Mouse (Mus musculus) cerebellum, adult 2 months (tissue): ENCODE data around the gene Zdhhc18. TPM values are rescaled to one million over a fixed set of nuclear protein-coding genes. Genes with fewer than 3 reads are reported as not detected.
A peak's percentile ranks its signal among the peaks of the same experiment; 100 is the strongest.

Source experiments
- DNase-seq, 2 experiments: peaks; one replicate each; pipeline ENCODE4 v3.0.0; 2021
- H3K27ac ChIP-seq: fragments of 200-500 bp; 2 replicates; pipeline ENCODE4 v1.5.1; 2012; ENCODE audit warnings: low read length, control low read depth, inconsistent platforms; ENCODE audit not compliant: insufficient read depth
- H3K27me3 ChIP-seq: fragments of 200-500 bp; 2 replicates; pipeline ENCODE4 v1.6.1; 2012; ENCODE audit warnings: inconsistent platforms, mild to moderate bottlenecking, low read length, moderate library complexity; ENCODE audit not compliant: control insufficient read depth, insufficient read depth
- H3K4me1 ChIP-seq: fragments of 200-500 bp; 2 replicates; pipeline ENCODE4 v1.6.1; 2011; ENCODE audit warnings: low read length; ENCODE audit not compliant: control insufficient read depth, insufficient read depth
- H3K4me3 ChIP-seq: fragments of 200-500 bp; replicated peaks from 2 replicates; pipeline ENCODE3; 2011; ENCODE audit warnings: mild to moderate bottlenecking, low read depth, low read length, control low read depth; ENCODE audit not compliant: insufficient read depth
- CTCF ChIP-seq: fragments of 200-500 bp; IDR thresholded peaks from 2 replicates; pipeline ENCODE4 v1.5.1; 2011; ENCODE audit warnings: low read depth, mild to moderate bottlenecking, control low read depth, low read length, moderate library complexity, borderline replicate concordance; ENCODE audit not compliant: insufficient read depth
- POLR2A ChIP-seq: fragments of 200-500 bp; IDR thresholded peaks from 2 replicates; pipeline ENCODE4 v1.6.1; 2011; ENCODE audit warnings: low read length, control low read depth, borderline replicate concordance; ENCODE audit not compliant: insufficient read depth
- WGBS: fragments of 180-500 bp; shearing (Covaris S2); methylation state at CpG from one replicate; pipeline ENCODE4 v1.1.7; 2018; 5-methylcytosine and 5-hydroxymethylcytosine counted together
- polyA plus RNA-seq: library from polyadenylated mRNA; depleted of rRNA; stranded (reverse); fragments of >200 nt; gene quantifications from 2 replicates; pipeline ENCODE4 v1.2.3, GENCODE M21; 2012

The Zdhhc18 gene
- polyA plus RNA-seq, 1 experiment: 58.7 TPM

GRCm38 (mm10) chr4:133679629-133680028 is 29.7 kb upstream of the Zdhhc18 start:
- Histone ChIP-seq H3K27ac (no peak overlapping the region), H3K4me1 (peaks cover 20% of the 10 kb centered on the region), H3K4me3 (no peak overlapping the region), H3K27me3 (no peaks in the 10 kb centered on the region)
- no peak for DNase-seq
- WGBS: 87% methylated on average over 7 of the region's 7 CpGs
- no peak for TF ChIP-seq CTCF
- no peak for TF ChIP-seq POLR2A

- no peak overlapping the region for H3K27ac ChIP-seq
- TF ChIP-seq CTCF: no peak
- no peak for TF ChIP-seq POLR2A
- no peak overlapping the region for H3K4me3 ChIP-seq
- H3K27me3 ChIP-seq: no peaks in the 10 kb centered on the region
- no peak for DNase-seq
- H3K4me1 ChIP-seq: peaks cover 28% of the 10 kb centered on the region
- 81% methylated on average over 7 of the region's 7 CpGs for WGBS
Measured at GRCm38 (mm10) chr4:133677266-133677665, 27.3 kb upstream of the Zdhhc18 start.

GRCm38 (mm10) chr4:133676189-133676588 is 26.2 kb upstream of the Zdhhc18 start:
- WGBS: 56% methylated on average over 3 of the region's 3 CpGs
- H3K27me3 ChIP-seq: no peaks in the 10 kb centered on the region
- TF ChIP-seq CTCF (no peak), POLR2A (no peak)
- H3K4me1 ChIP-seq: peaks cover 24% of the 10 kb centered on the region
- DNase-seq: no peak
- no peak overlapping the region for H3K4me3 ChIP-seq
- H3K27ac ChIP-seq: no peak overlapping the region; the same call in 1 of the 2 replicates

- WGBS: 26% methylated on average over 5 of the region's 5 CpGs
- H3K4me3 ChIP-seq: no peak overlapping the region
- peak in 1 of 2 experiments; percentile 58 for DNase-seq
- no peak overlapping the region; the same call in 1 of the 2 replicates for H3K27ac ChIP-seq
- H3K27me3 ChIP-seq: no peaks in the 10 kb centered on the region
- H3K4me1 ChIP-seq: peaks cover 19% of the 10 kb centered on the region
- no peak for TF ChIP-seq CTCF
Measured at GRCm38 (mm10) chr4:133675594-133676016, 25.7 kb upstream of the Zdhhc18 start.

- TF ChIP-seq CTCF (no peak), POLR2A (no peak)
- H3K4me1 ChIP-seq: peaks cover 11% of the 10 kb centered on the region; the same call in 1 of the 2 replicates
- no peaks in the 10 kb centered on the region for H3K27me3 ChIP-seq
- no peak overlapping the region; the same call in 1 of the 2 replicates for H3K27ac ChIP-seq
- DNase-seq: peak; percentile 43 to 47
- 24% methylated on average over 8 of the region's 8 CpGs for WGBS
- H3K4me3 ChIP-seq: no peak overlapping the region
Measured at GRCm38 (mm10) chr4:133674331-133674695, 24.4 kb upstream of the Zdhhc18 start.

GRCm38 (mm10) chr4:133673666-133674330 is 23.8 kb upstream of the Zdhhc18 start:
- Histone ChIP-seq H3K4me3 (no peak overlapping the region), H3K4me1 (peaks cover 11% of the 10 kb centered on the region; the same call in 1 of the 2 replicates), H3K27me3 (no peaks in the 10 kb centered on the region), H3K27ac (peak overlapping the region; percentile 39)
- WGBS: 27% methylated on average over 10 of the region's 10 CpGs
- TF ChIP-seq CTCF (no peak), POLR2A (no peak)
- no peak for DNase-seq

GRCm38 (mm10) chr4:133672845-133673647 is 23.1 kb upstream of the Zdhhc18 start:
- peaks cover 8% of the 10 kb centered on the region; the same call in 1 of the 2 replicates for H3K4me1 ChIP-seq
- WGBS: 2% methylated on average over 24 of the region's 24 CpGs
- peak overlapping the region; percentile 94 for H3K4me3 ChIP-seq
- peak overlapping the region; percentile 96 for H3K27ac ChIP-seq
- H3K27me3 ChIP-seq: no peaks in the 10 kb centered on the region
- no peak for TF ChIP-seq CTCF
- TF ChIP-seq POLR2A: no peak
- peak in 1 of 2 experiments; percentile 26 for DNase-seq
